Mouse (Mus musculus) MEL (cell line): ENCODE results near the gene Glp2r. TPM values are rescaled to one million over a fixed set of nuclear protein-coding genes. Genes with fewer than 3 reads are reported as not detected.

Experiments
- DNase-seq: peaks from one replicate; pipeline ENCODE4 v3.0.0; 2011; ENCODE audit warnings: low read depth, low spot score
- H3K27ac ChIP-seq: 2 replicates; pipeline ENCODE4 v1.5.1; 2012; ENCODE audit warnings: low read depth, mild to moderate bottlenecking, control low read depth, low read length, moderate library complexity; ENCODE audit not compliant: control insufficient read depth
- H3K27me3 ChIP-seq, 2 experiments: fragments of 150-350 bp in 1 of 2; sonication (generic) in 1 of 2; 2 replicates each; pipeline ENCODE4 v1.6.1; 2012; ENCODE audit warnings: low read length in 2 of 2, mild to moderate bottlenecking in 2 of 2, improper control_type of control experiment in 1 of 2, moderate library complexity in 1 of 2; ENCODE audit not compliant: insufficient read depth in 2 of 2, control insufficient read depth in 1 of 2
- H3K36me3 ChIP-seq, 2 experiments: 2 replicates each; pipeline ENCODE4 v1.6.1; 2012 to 2014; ENCODE audit warnings: low read length in 2 of 2, improper control_type of control experiment in 1 of 2, inconsistent platforms in 1 of 2, mild to moderate bottlenecking in 1 of 2; ENCODE audit not compliant: insufficient read depth in 2 of 2, control insufficient read depth in 1 of 2
- H3K4me1 ChIP-seq, 2 experiments: fragments of 150-350 bp in 1 of 2; sonication (generic) in 1 of 2; 2 replicates each; pipeline ENCODE4 v1.6.1; 2012; ENCODE audit warnings: low read length in 2 of 2, improper control_type of control experiment in 1 of 2, mild to moderate bottlenecking in 1 of 2; ENCODE audit not compliant: insufficient read depth in 2 of 2, control insufficient read depth in 1 of 2
- H3K4me3 ChIP-seq, 2 experiments: fragments of 150-350 bp in 1 of 2; sonication (generic) in 1 of 2; 2 replicates each; pipeline ENCODE4 v1.5.1; 2012; ENCODE audit warnings: low read depth in 2 of 2, low read length in 2 of 2, mild to moderate bottlenecking in 2 of 2, moderate library complexity in 2 of 2, control low read depth in 1 of 2, improper control_type of control experiment in 1 of 2; ENCODE audit not compliant: control insufficient read depth in 1 of 2, insufficient read depth in 1 of 2
- H3K79me2 ChIP-seq: 2 replicates; pipeline ENCODE4 v1.6.1; 2012; ENCODE audit warnings: mild to moderate bottlenecking, low read length, moderate library complexity; ENCODE audit not compliant: control insufficient read depth, poor library complexity, insufficient read depth
- H3K9ac ChIP-seq: 2 replicates; pipeline ENCODE4 v1.6.1; 2012; ENCODE audit warnings: low read depth, mild to moderate bottlenecking, control low read depth, low read length, moderate library complexity; ENCODE audit not compliant: control insufficient read depth, poor library complexity, severe bottlenecking
- H3K9me3 ChIP-seq: fragments of 150-350 bp; sonication (generic); replicated peaks from 2 replicates; pipeline ENCODE4 v1.6.1; 2012; ENCODE audit warnings: mild to moderate bottlenecking, low read length, improper control_type of control experiment, moderate library complexity; ENCODE audit not compliant: insufficient read depth
- CTCF ChIP-seq, 3 experiments: IDR thresholded peaks in 2 of 3; conservative IDR thresholded peaks in 1 of 3; 2 replicates each; pipeline ENCODE4 v1.5.1; 2011 to 2012; ENCODE audit warnings: low read length in 3 of 3, low read depth in 2 of 3, mild to moderate bottlenecking in 2 of 3, improper control_type of control experiment in 1 of 3, inconsistent platforms in 1 of 3, mixed read lengths in 1 of 3, moderate library complexity in 1 of 3; ENCODE audit not compliant: control insufficient read depth in 1 of 3, insufficient read depth in 1 of 3, poor library complexity in 1 of 3, severe bottlenecking in 1 of 3
- E2F4 ChIP-seq: IDR thresholded peaks from 2 replicates; pipeline ENCODE4 v1.6.1; 2011; ENCODE audit warnings: low read depth, low read length, improper control_type of control experiment, borderline replicate concordance
- ELF1 ChIP-seq: IDR thresholded peaks from 2 replicates; pipeline ENCODE4 v1.6.1; 2014; ENCODE audit warnings: low read depth, mild to moderate bottlenecking, inconsistent platforms, low read length, improper control_type of control experiment, moderate library complexity
- GABPA ChIP-seq: IDR thresholded peaks from 2 replicates; pipeline ENCODE4 v1.6.1; 2012; ENCODE audit warnings: low read depth, mild to moderate bottlenecking, inconsistent platforms, low read length, improper control_type of control experiment, moderate library complexity
- GATA1 ChIP-seq: IDR thresholded peaks from 2 replicates; pipeline ENCODE4 v1.6.1; 2011; ENCODE audit warnings: low read depth, low read length, improper control_type of control experiment
- JUND ChIP-seq: IDR thresholded peaks from 2 replicates; pipeline ENCODE4 v1.6.1; 2011; ENCODE audit warnings: low read depth, mild to moderate bottlenecking, improper control_type of control experiment, low read length
- KAT2A ChIP-seq: conservative IDR thresholded peaks from 2 replicates; pipeline ENCODE4 v1.6.1; 2012; ENCODE audit warnings: low read depth, low read length, improper control_type of control experiment, inconsistent platforms
- MAFK ChIP-seq: IDR thresholded peaks from 2 replicates; pipeline ENCODE4 v1.6.1; 2011; ENCODE audit warnings: low read depth, mild to moderate bottlenecking, low read length, improper control_type of control experiment, borderline replicate concordance
- MEF2A ChIP-seq: IDR thresholded peaks from 2 replicates; pipeline ENCODE4 v1.6.1; 2014; ENCODE audit warnings: low read depth, mild to moderate bottlenecking, inconsistent platforms, low read length, improper control_type of control experiment; ENCODE audit not compliant: poor library complexity, insufficient replicate concordance, severe bottlenecking; ENCODE audit errors: extremely low read depth
- MXI1 ChIP-seq: IDR thresholded peaks from 2 replicates; pipeline ENCODE4 v1.6.1; 2011; ENCODE audit warnings: mild to moderate bottlenecking, low read depth, low read length, improper control_type of control experiment
- MYB ChIP-seq: IDR thresholded peaks from 2 replicates; pipeline ENCODE4 v1.6.1; 2011; ENCODE audit warnings: mild to moderate bottlenecking, low read depth, low read length, improper control_type of control experiment
- NRF1 ChIP-seq: IDR thresholded peaks from 2 replicates; pipeline ENCODE4 v1.6.1; 2014; ENCODE audit warnings: low read depth, mild to moderate bottlenecking, inconsistent platforms, low read length, improper control_type of control experiment, moderate library complexity; ENCODE audit not compliant: poor library complexity, insufficient read depth, severe bottlenecking
- POLR2A ChIP-seq, 2 experiments: IDR thresholded peaks; 2 replicates each; pipeline ENCODE4 v1.6.1; 2011 to 2012; ENCODE audit warnings: low read length in 2 of 2, mild to moderate bottlenecking in 2 of 2, control low read depth in 1 of 2, improper control_type of control experiment in 1 of 2, low read depth in 1 of 2, moderate library complexity in 1 of 2; ENCODE audit not compliant: control insufficient read depth in 1 of 2, insufficient read depth in 1 of 2, poor library complexity in 1 of 2
- SIN3A ChIP-seq: IDR thresholded peaks from 2 replicates; pipeline ENCODE4 v1.6.1; 2012; ENCODE audit warnings: low read length, improper control_type of control experiment, inconsistent platforms
- SMC3 ChIP-seq: IDR thresholded peaks from 2 replicates; pipeline ENCODE4 v1.6.1; 2011; ENCODE audit warnings: low read depth, low read length, improper control_type of control experiment
- TBP ChIP-seq: IDR thresholded peaks from 2 replicates; pipeline ENCODE4 v1.8.0; 2011; ENCODE audit warnings: low read depth, low read length, improper control_type of control experiment
- TCF12 ChIP-seq: IDR thresholded peaks from 2 replicates; pipeline ENCODE4 v1.6.1; 2014; ENCODE audit warnings: low read depth, mild to moderate bottlenecking, inconsistent platforms, low read length, improper control_type of control experiment, moderate library complexity
- USF1 ChIP-seq: IDR thresholded peaks from 2 replicates; pipeline ENCODE4 v1.6.1; 2014; ENCODE audit warnings: low read depth, mild to moderate bottlenecking, inconsistent platforms, low read length, improper control_type of control experiment, moderate library complexity
- ZC3H11A ChIP-seq: IDR thresholded peaks from 2 replicates; pipeline ENCODE4 v1.6.1; 2012; ENCODE audit warnings: low read depth, mild to moderate bottlenecking, inconsistent platforms, low read length, improper control_type of control experiment
- ZKSCAN1 ChIP-seq: IDR thresholded peaks from 2 replicates; pipeline ENCODE4 v1.6.1; 2012; ENCODE audit warnings: low read depth, mild to moderate bottlenecking, inconsistent platforms, low read length, improper control_type of control experiment, moderate library complexity
- ZMIZ1 ChIP-seq: IDR thresholded peaks from 2 replicates; pipeline ENCODE4 v1.6.1; 2012; ENCODE audit warnings: low read depth, mild to moderate bottlenecking, inconsistent platforms, low read length, improper control_type of control experiment, moderate library complexity
- ZNF384 ChIP-seq: IDR thresholded peaks from 2 replicates; pipeline ENCODE4 v1.6.1; 2012; ENCODE audit warnings: low read depth, mild to moderate bottlenecking, inconsistent platforms, low read length, improper control_type of control experiment
- polyA plus RNA-seq, 2 experiments: library from polyadenylated mRNA; stranded (reverse) in 1 of 2; unstranded in 1 of 2; fragments of >175 nt in 1 of 2; fragments of >200 nt in 1 of 2; gene quantifications; 2 replicates each; pipeline versions ENCODE4 v1.2.1 to v1.2.4; 2012; ENCODE audit warnings: low replicate concordance in 2 of 2, low read depth in 1 of 2; ENCODE audit not compliant: insufficient read length in 2 of 2, insufficient read depth in 1 of 2, missing spikeins in 1 of 2
- total RNA-seq: library from RNA; depleted of rRNA; stranded (reverse); fragments of 300-350 nt; gene quantifications from 2 replicates; pipeline ENCODE4 v1.2.3, GENCODE M21; 2012

Gene Glp2r
- total and polyA plus RNA-seq, 3 experiments, result not detected

- DNase-seq, result no peak
- no peak overlapping the region for H3K27ac ChIP-seq
- no peaks in the 10 kb centered on the region for H3K36me3 ChIP-seq
- H3K4me1 ChIP-seq, result no peaks in the 10 kb centered on the region
- no peak overlapping the region for H3K4me3 ChIP-seq
- TF ChIP-seq SIN3A (no peak), GABPA (no peak), NRF1 (no peak), KAT2A (no peak), MEF2A (no peak), MXI1 (no peak), ZMIZ1 (no peak), CTCF (IDR thresholded peaks at IDR 0.05 in 2 of 3, conservative IDR thresholded peaks at IDR 0.05 in 1 of 3; ENCODE audit: control insufficient read depth in 1 of 3, insufficient read depth in 1 of 3, low read depth in 2 of 3, low read length in 3 of 3, poor library complexity in 1 of 3, severe bottlenecking in 1 of 3) (no peak), ELF1 (no peak), USF1 (no peak), TBP (no peak)
- H3K9ac ChIP-seq, result no peak overlapping the region
- H3K79me2 ChIP-seq, result no peaks in the 10 kb centered on the region
- no peaks in the 10 kb centered on the region for H3K9me3 ChIP-seq
- H3K27me3 ChIP-seq, result no peaks in the 10 kb centered on the region
Observed at GRCm38 (mm10) chr11:67652893-67653255, 118.1 kb downstream of the Glp2r start.

GRCm38 (mm10) chr11:67652194-67652892, 118.6 kb downstream of the Glp2r start:
- Histone ChIP-seq H3K79me2 (no peaks in the 10 kb centered on the region), H3K9me3 (no peaks in the 10 kb centered on the region), H3K36me3 (no peaks in the 10 kb centered on the region), H3K9ac (no peak overlapping the region), H3K4me1 (no peaks in the 10 kb centered on the region), H3K4me3 (no peak overlapping the region), H3K27me3 (no peaks in the 10 kb centered on the region), H3K27ac (no peak overlapping the region)
- DNase-seq, result no peak
- TF ChIP-seq JUND, result no peak
- no peak for TF ChIP-seq ZC3H11A
- peak in 2 of 3 experiments; percentile 10 to 20; a peak in 2 of 6 replicates for TF ChIP-seq CTCF (IDR thresholded peaks at IDR 0.05 in 2 of 3, conservative IDR thresholded peaks at IDR 0.05 in 1 of 3; ENCODE audit: control insufficient read depth in 1 of 3, insufficient read depth in 1 of 3, low read depth in 2 of 3, low read length in 3 of 3, poor library complexity in 1 of 3, severe bottlenecking in 1 of 3)

GRCm38 (mm10) chr11:67651731-67652130, 119.2 kb downstream of the Glp2r start:
- TF ChIP-seq ELF1 (no peak), GATA1 (no peak), ZMIZ1 (no peak), E2F4 (no peak), TBP (no peak), MYB (no peak), ZNF384 (no peak), POLR2A (IDR thresholded peaks at IDR 0.05; ENCODE audit: control insufficient read depth in 1 of 2, insufficient read depth in 1 of 2, low read depth in 1 of 2, low read length in 2 of 2, poor library complexity in 1 of 2) (no peak), ZC3H11A (no peak), NRF1 (no peak), USF1 (no peak), MAFK (no peak), GABPA (no peak), SMC3 (no peak), TCF12 (no peak), ZKSCAN1 (no peak)
- no peaks in the 10 kb centered on the region for H3K4me1 ChIP-seq
- H3K79me2 ChIP-seq, result no peaks in the 10 kb centered on the region
- no peak for DNase-seq
- H3K4me3 ChIP-seq, result no peak overlapping the region
- H3K27ac ChIP-seq, result no peak overlapping the region
- no peaks in the 10 kb centered on the region for H3K36me3 ChIP-seq
- no peak overlapping the region for H3K9ac ChIP-seq
- H3K9me3 ChIP-seq, result no peaks in the 10 kb centered on the region
- no peaks in the 10 kb centered on the region; a peak in 1 of 4 replicates for H3K27me3 ChIP-seq
